In the genomic region with DNA sequence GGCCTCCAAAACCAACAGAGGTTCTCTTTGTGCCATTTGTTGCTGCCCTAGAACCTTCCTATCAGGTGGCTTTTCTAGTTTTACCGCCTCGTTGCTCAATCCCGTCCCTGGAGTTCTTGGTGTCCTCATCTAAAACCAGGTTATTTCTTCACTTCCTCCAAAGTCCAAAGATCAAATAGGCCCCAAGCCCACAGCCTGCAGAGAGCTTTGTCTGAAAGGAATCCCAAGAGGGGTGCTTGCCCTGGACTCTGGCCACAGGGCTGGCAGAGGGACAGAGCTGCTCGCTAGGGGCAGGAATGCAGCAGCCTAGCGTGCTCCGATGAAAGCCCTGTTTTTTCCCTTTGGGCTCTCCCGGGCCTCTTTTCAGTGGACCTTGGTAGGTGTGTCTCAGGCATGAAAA, we compare ENCODE assay signal across 8 mouse cellular contexts. TPM values are rescaled to one million over a fixed set of nuclear protein-coding genes. Genes with fewer than 3 reads are reported as not detected.
DNase-seq lines count a peak whose midpoint lies in the region; ATAC-seq and TF ChIP-seq lines count a peak whose summit lies in the region.

No protein-coding gene starts in this region.

- DNase-seq in MN1 (ENCODE audit: low spot score): peak; percentile 62
- DNase-seq in brain, embryonic 14.5 days (ENCODE audit: low read depth): peak; percentile 59
- peak; percentile 42 for DNase-seq in hindbrain, embryonic 14.5 days (ENCODE audit: low spot score)
- DNase-seq in midbrain, embryonic 14.5 days: no peak
- DNase-seq in spleen, postnatal 36 days (ENCODE audit: low spot score in 2 of 2): no peak
- DNase-seq in thymus, postnatal 36 days: no peak

- no peaks in the 10 kb centered on the region for H3K36me3 ChIP-seq in forebrain, embryonic 16.5 days (ENCODE audit: control insufficient read depth, insufficient read depth)
- no peaks in the 10 kb centered on the region for H3K36me3 ChIP-seq in hindbrain, embryonic 14.5 days (replicated peaks; ENCODE audit: control insufficient read depth, insufficient read depth)
- no peaks in the 10 kb centered on the region for H3K36me3 ChIP-seq in limb, embryonic 15.5 days
- no peaks in the 10 kb centered on the region for H3K36me3 ChIP-seq in midbrain, embryonic 14.5 days (ENCODE audit: control insufficient read depth, insufficient read depth, low read length)

- H3K4me1 ChIP-seq in forebrain, embryonic 16.5 days (replicated peaks; ENCODE audit: control insufficient read depth, insufficient read depth, low read length): peaks cover 36% of the 10 kb centered on the region
- H3K4me1 ChIP-seq in hindbrain, embryonic 14.5 days (replicated peaks; ENCODE audit: control insufficient read depth, insufficient read depth, low read length): peaks cover 31% of the 10 kb centered on the region; the same call in 1 of the 2 replicates
- peaks cover 37% of the 10 kb centered on the region for H3K4me1 ChIP-seq in limb, embryonic 15.5 days
- H3K4me1 ChIP-seq in midbrain, embryonic 14.5 days (ENCODE audit: control insufficient read depth, insufficient read depth, low read length): peaks cover 31% of the 10 kb centered on the region

- peak; percentile 2; the same call in 1 of the 2 replicates for TF ChIP-seq CTCF in brain, embryonic 14.5 days (IDR thresholded peaks at IDR 0.05; ENCODE audit: borderline replicate concordance, extremely low read depth, insufficient read depth, insufficient read length)

- no peak overlapping the region for H3K4me3 ChIP-seq in forebrain, embryonic 16.5 days (replicated peaks; ENCODE audit: low read length)
- 0 out of 2 replicates have a peak overlapping the region, but pooled peaks have one; percentile 3 for H3K4me3 ChIP-seq in hindbrain, embryonic 14.5 days (replicated peaks; ENCODE audit: low read length)
- H3K4me3 ChIP-seq in limb, embryonic 15.5 days: peak overlapping the region; percentile 48
- 0 out of 2 replicates have a peak overlapping the region, but pooled peaks have one; percentile 7 for H3K4me3 ChIP-seq in midbrain, embryonic 14.5 days (replicated peaks; ENCODE audit: low read depth, low read length)

- peak overlapping the region; percentile 43 for H3K9ac ChIP-seq in forebrain, embryonic 16.5 days (replicated peaks; ENCODE audit: low read depth, low read length)
- H3K9ac ChIP-seq in hindbrain, embryonic 14.5 days: peak overlapping the region; percentile 42; the same call in 1 of the 2 replicates
- peak overlapping the region; percentile 8; the same call in 1 of the 2 replicates for H3K9ac ChIP-seq in limb, embryonic 15.5 days
- no peak overlapping the region; the same call in 1 of the 2 replicates for H3K9ac ChIP-seq in midbrain, embryonic 14.5 days (replicated peaks; ENCODE audit: low read length)

- H3K27ac ChIP-seq in forebrain, embryonic 16.5 days (ENCODE audit: low read length): 0 out of 2 replicates have a peak overlapping the region, but pooled peaks have one; percentile 42
- peak overlapping the region; percentile 61; the same call in 1 of the 2 replicates for H3K27ac ChIP-seq in hindbrain, embryonic 14.5 days
- peak overlapping the region; percentile 86 for H3K27ac ChIP-seq in limb, embryonic 15.5 days
- H3K27ac ChIP-seq in midbrain, embryonic 14.5 days (replicated peaks; ENCODE audit: low read depth, low read length): no peak overlapping the region

- H3K9me3 ChIP-seq in forebrain, embryonic 16.5 days (ENCODE audit: control insufficient read depth, low read length): no peaks in the 10 kb centered on the region
- H3K9me3 ChIP-seq in hindbrain, embryonic 14.5 days (ENCODE audit: control insufficient read depth, low read length): no peaks in the 10 kb centered on the region
- H3K9me3 ChIP-seq in limb, embryonic 15.5 days: no peaks in the 10 kb centered on the region
- no peaks in the 10 kb centered on the region for H3K9me3 ChIP-seq in midbrain, embryonic 14.5 days (ENCODE audit: control insufficient read depth, low read length)

- no peaks in the 10 kb centered on the region for H3K27me3 ChIP-seq in forebrain, embryonic 16.5 days (replicated peaks; ENCODE audit: control insufficient read depth, insufficient read depth, low read length)
- H3K27me3 ChIP-seq in hindbrain, embryonic 14.5 days (ENCODE audit: control insufficient read depth, insufficient read depth, low read length): no peaks in the 10 kb centered on the region
- no peaks in the 10 kb centered on the region for H3K27me3 ChIP-seq in limb, embryonic 15.5 days
- H3K27me3 ChIP-seq in midbrain, embryonic 14.5 days (ENCODE audit: control insufficient read depth, insufficient read depth, low read length): no peaks in the 10 kb centered on the region

- 18% methylated on average over 7 of the region's 7 CpGs for WGBS in forebrain, embryonic 16.5 days
- 26% methylated on average over 7 of the region's 7 CpGs for WGBS in hindbrain, embryonic 14.5 days
- 10% methylated on average over 7 of the region's 7 CpGs for WGBS in limb, embryonic 15.5 days
- WGBS in midbrain, embryonic 14.5 days: 31% methylated on average over 7 of the region's 7 CpGs

- no peak for TF ChIP-seq POLR2A in brain, embryonic 14.5 days (IDR thresholded peaks at IDR 0.05; ENCODE audit: borderline replicate concordance, extremely low read depth, insufficient read depth, insufficient read length, poor library complexity, severe bottlenecking)

- no peak for ATAC-seq in forebrain, embryonic 16.5 days
- no peak for ATAC-seq in hindbrain, embryonic 14.5 days (ENCODE audit: low FRiP score)
- ATAC-seq in limb, embryonic 15.5 days (ENCODE audit: insufficient number of reproducible peaks, low FRiP score, low TSS enrichment, low read depth): no peak
- no peak for ATAC-seq in midbrain, embryonic 14.5 days (ENCODE audit: low FRiP score, low TSS enrichment)

- peak overlapping the region; percentile 72 for H3K4me2 ChIP-seq in forebrain, embryonic 16.5 days (ENCODE audit: low read length)
- peak overlapping the region; percentile 97 for H3K4me2 ChIP-seq in hindbrain, embryonic 14.5 days (replicated peaks)
- peak overlapping the region; percentile 76 for H3K4me2 ChIP-seq in limb, embryonic 15.5 days
- H3K4me2 ChIP-seq in midbrain, embryonic 14.5 days (ENCODE audit: low read length): peak overlapping the region; percentile 75

RNA-seq across cellular contexts. Expression of a gene that starts 1.0 kb away (rescaled TPM):
- 14.0 and 14.6 TPM in 2 replicates for polyA plus RNA-seq in brain, embryonic 14.5 days (2012; rRNA removed)
- polyA plus RNA-seq in forebrain, embryonic 16.5 days (2015; fragmentation: Nextera tagmentation; extraction: Ambion mirVana): 8.1 and 9.3 TPM in 2 replicates
- polyA plus RNA-seq in hindbrain, embryonic 14.5 days (2014; fragmentation: Nextera tagmentation; extraction: Ambion mirVana): 6.8 and 6.9 TPM in 2 replicates
- polyA plus RNA-seq in limb, embryonic 15.5 days (2015; fragmentation: Nextera tagmentation; extraction: Ambion mirVana): 20.7 and 20.8 TPM in 2 replicates
- polyA plus RNA-seq in midbrain, embryonic 14.5 days (2014; fragmentation: Nextera tagmentation; extraction: Ambion mirVana): 5.0 and 6.9 TPM in 2 replicates

RNA-seq across cellular contexts. Expression of a gene that starts 13.5 kb away (rescaled TPM):
- 0.32 and 0.40 TPM in 2 replicates for polyA plus RNA-seq in brain, embryonic 14.5 days (2012; rRNA removed)
- 0.45 and 0.56 TPM in 2 replicates for polyA plus RNA-seq in forebrain, embryonic 16.5 days (2015; fragmentation: Nextera tagmentation; extraction: Ambion mirVana)
- polyA plus RNA-seq in hindbrain, embryonic 14.5 days (2014; fragmentation: Nextera tagmentation; extraction: Ambion mirVana): 0.30 and 0.58 TPM in 2 replicates
- 6.4 and 7.8 TPM in 2 replicates for polyA plus RNA-seq in limb, embryonic 15.5 days (2015; fragmentation: Nextera tagmentation; extraction: Ambion mirVana)
- 0.28 and 0.53 TPM in 2 replicates for polyA plus RNA-seq in midbrain, embryonic 14.5 days (2014; fragmentation: Nextera tagmentation; extraction: Ambion mirVana)

RNA-seq across cellular contexts. Expression of a gene that starts 54.1 kb away (rescaled TPM):
- 0.05 TPM in 1 of 2 replicates, not detected in the other for polyA plus RNA-seq in brain, embryonic 14.5 days (2012; rRNA removed)
- 0.15 and 0.17 TPM in 2 replicates for polyA plus RNA-seq in forebrain, embryonic 16.5 days (2015; fragmentation: Nextera tagmentation; extraction: Ambion mirVana)
- polyA plus RNA-seq in hindbrain, embryonic 14.5 days (2014; fragmentation: Nextera tagmentation; extraction: Ambion mirVana): 0.13 and 0.14 TPM in 2 replicates
- 1.3 and 2.6 TPM in 2 replicates for polyA plus RNA-seq in limb, embryonic 15.5 days (2015; fragmentation: Nextera tagmentation; extraction: Ambion mirVana)
- 0.11 TPM in 1 of 2 replicates, not detected in the other for polyA plus RNA-seq in midbrain, embryonic 14.5 days (2014; fragmentation: Nextera tagmentation; extraction: Ambion mirVana)

Comparison
In these comparisons a context has a peak if more than half of its experiments do, and no peak if none do; other contexts are left out.
1. DNase-seq: peak in MN1 (single experiment), brain, embryonic 14.5 days (single experiment) and hindbrain, embryonic 14.5 days (single experiment); none in midbrain, embryonic 14.5 days (single experiment), spleen, postnatal 36 days (0 of 2) and thymus, postnatal 36 days (0 of 2).
2. Peak in every context shown above with its lines, with median percentiles within 50 percentile points of each other: H3K4me2 ChIP-seq.